Mouse (Mus musculus) brain, embryonic 14.5 days (tissue): ENCODE data around the gene Ift122. TPM values are rescaled to one million over a fixed set of nuclear protein-coding genes. Genes with fewer than 3 reads are reported as not detected.
A peak's percentile ranks its signal among the peaks of the same experiment; 100 is the strongest.

Experiments used
- DNase-seq: peaks from one replicate; pipeline ENCODE4 v3.0.0-alpha.2; 2011; ENCODE audit warnings: low read depth
- CTCF ChIP-seq: fragments of 200-500 bp; IDR thresholded peaks from 2 replicates; pipeline ENCODE4 v1.5.1; 2012; ENCODE audit warnings: inconsistent platforms, mild to moderate bottlenecking, moderate library complexity, borderline replicate concordance; ENCODE audit not compliant: insufficient read depth, insufficient read length; ENCODE audit errors: extremely low read depth
- POLR2A ChIP-seq: fragments of 200-500 bp; IDR thresholded peaks from 2 replicates; pipeline ENCODE4 v1.6.1; 2012; ENCODE audit warnings: mild to moderate bottlenecking, inconsistent platforms, borderline replicate concordance; ENCODE audit not compliant: poor library complexity, insufficient read depth, insufficient read length, severe bottlenecking; ENCODE audit errors: extremely low read depth
- polyA plus RNA-seq: library from polyadenylated mRNA; depleted of rRNA; stranded (reverse); fragments of >200 nt; gene quantifications from 2 replicates; pipeline ENCODE4 v1.2.3, GENCODE M21; 2012

Gene Ift122
- polyA plus RNA-seq, 1 experiment, result 28.9 TPM

- no peak for TF ChIP-seq POLR2A
- no peak for TF ChIP-seq CTCF
- no peak for DNase-seq
Observed at GRCm38 (mm10) chr6:115821216-115821993, 31.9 kb upstream of the Ift122 start.

GRCm38 (mm10) chr6:115823850-115824464 is 29.3 kb upstream of the Ift122 start:
- TF ChIP-seq CTCF, result peak; percentile 58; the same call in 1 of the 2 replicates
- DNase-seq, result peak; percentile 84

DNA sequence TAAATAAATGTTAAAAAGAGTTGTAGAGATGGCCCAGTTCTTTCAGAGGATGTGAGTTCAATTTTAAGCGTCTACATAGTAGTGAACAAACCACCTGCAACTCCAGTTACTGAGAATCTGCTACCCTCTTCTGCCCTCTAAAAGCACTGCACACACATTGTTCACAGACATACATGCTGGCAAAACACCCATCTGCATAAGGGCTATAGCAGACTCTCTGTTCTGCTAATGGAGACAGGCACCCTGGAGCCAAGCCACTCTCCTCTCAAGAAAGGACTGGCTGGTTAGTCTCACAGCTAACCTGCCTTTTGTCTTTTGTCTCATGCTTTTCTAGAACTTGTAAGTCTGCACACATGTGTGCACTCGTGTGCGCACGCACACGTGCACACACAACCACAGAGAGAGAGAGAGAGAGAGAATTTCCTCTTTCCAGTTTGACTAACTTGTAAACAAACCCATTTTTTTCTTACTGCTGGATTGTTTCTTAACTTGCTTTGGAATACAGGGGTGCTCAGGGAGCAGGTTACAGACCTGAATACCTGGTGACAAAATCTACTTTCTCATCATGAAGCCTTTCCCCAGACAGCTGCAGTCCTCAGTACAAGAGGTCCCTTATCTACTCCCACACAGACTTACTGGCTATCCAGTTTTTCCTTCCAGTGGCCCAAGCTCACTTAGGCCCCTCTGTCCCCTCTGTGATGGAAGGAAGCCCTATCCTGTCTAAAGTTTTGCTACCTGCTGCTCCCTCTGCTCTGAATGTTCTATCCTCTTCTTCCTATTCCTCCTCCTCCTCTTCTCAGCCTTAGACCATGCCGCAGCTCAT is 22.3 kb upstream of the Ift122 start:
- TF ChIP-seq CTCF, result no peak
- TF ChIP-seq POLR2A, result no peak
- no peak for DNase-seq

GRCm38 (mm10) chr6:115832152-115832850 is 21.0 kb upstream of the Ift122 start:
- TF ChIP-seq CTCF, result no peak
- TF ChIP-seq POLR2A, result no peak
- no peak for DNase-seq

GRCm38 (mm10) chr6:115833861-115834260 is 19.4 kb upstream of the Ift122 start:
- TF ChIP-seq POLR2A (no peak), CTCF (no peak)
- no peak for DNase-seq

- peak; percentile 96 for DNase-seq
- TF ChIP-seq CTCF (no peak), POLR2A (no peak)
Observed at GRCm38 (mm10) chr6:115838161-115838597, 15.1 kb upstream of the Ift122 start, which contains the start of gene Efcab12. TSS of gene Efcab12 (minus strand) at chr6:115838412.

DNA sequence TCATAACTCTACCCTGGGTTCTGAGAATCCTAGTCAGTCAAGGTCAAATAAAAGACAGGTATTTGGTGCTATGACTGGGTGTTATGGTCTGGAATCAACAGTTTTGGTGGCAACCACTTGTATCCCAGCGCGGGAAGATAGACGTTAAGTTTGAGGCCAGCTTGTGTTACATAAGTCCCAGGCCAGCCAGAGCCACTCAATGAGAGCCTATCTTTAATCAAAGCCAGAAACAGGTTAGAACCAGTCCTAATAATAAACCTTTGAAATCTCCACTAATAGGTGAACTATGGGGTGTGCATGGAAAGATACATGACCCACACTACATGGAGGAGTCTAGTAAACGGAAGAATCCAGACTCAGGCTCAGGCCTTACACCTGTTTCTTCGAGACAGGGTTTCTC is 14.5 kb upstream of the Ift122 start:
- TF ChIP-seq POLR2A (no peak), CTCF (no peak)
- peak; percentile 8 for DNase-seq

DNA sequence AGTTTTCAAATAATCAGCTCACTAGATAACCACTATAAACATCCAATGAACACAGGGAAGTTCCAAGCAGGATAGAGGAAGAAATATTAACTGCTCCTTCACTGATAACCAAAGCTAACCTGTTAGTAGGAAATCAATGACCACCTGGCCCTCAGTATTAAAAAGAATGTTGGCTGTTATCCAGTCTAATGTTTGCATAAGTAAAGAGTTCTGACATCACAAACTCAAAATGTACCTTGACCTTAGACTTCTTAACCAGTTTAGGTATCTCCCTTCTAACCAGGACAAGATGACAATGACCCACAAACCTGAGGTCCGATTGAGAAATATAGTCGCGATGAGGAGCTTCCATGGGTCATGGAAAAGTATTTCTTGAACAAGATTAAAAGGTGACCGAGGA is 8.3 kb upstream of the Ift122 start:
- no peak for DNase-seq
- TF ChIP-seq CTCF (no peak), POLR2A (no peak)

DNA sequence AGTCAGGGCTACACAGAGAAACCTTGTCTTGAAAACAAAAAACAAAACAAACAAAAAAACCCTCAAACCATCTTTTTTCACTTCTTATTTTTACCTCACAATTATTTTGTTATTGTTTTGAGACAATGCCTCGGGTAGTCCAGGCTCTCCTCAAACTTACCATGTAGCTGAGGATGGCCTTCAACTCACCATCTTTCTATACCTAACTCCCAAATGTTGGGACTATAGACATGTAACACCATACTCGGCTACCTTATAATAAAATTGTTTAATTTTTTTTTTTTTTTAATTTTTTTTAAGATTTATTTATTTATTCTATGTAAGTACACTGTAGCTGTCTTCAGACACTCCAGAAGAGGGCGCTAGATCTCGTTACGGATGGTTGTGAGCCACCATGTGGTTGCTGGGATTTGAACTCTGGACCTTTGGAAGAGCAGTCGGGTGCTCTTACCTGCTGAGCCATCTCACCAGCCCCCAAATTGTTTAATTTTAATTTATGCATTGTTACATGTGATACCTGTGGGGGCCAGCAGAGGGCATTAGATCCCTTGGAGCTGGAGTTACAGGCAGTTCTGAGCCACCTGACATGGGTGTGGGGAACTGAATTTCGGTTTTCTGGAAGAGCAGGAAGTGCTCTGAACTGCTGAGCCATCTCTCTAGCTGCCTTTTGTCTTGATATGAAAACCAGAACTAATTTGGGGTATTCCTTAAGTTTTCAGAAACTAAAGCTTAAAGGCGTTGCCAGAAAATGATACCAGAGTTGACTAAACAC is 6.4 kb upstream of the Ift122 start:
- peak; percentile 62 for DNase-seq

More for the DNA sequence above, 6.4 kb upstream of the Ift122 start:
- TF ChIP-seq CTCF (peak; percentile 56; the same call in 1 of the 2 replicates), POLR2A (no peak)
